ENCODE assay signal across 20 mouse cellular contexts in the genomic region with DNA sequence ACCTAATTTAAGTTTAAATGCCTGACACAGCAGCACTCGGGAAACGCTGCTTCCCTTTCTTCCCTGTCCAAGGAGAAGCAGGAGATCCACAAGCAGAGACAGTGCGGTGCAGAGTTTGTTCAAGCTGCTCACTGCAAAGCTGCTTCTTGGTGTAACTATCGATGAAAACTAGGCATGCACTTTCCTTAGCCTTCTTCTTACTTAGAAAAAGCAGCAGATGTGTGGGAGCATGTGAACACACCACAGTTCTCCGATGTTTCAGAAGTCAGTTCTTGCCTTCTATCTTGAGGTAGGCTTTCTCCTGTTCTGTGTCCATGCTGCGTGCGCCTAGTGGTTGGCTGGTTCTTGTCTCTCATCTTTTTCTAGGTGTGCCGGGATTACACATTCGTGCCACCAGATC. TPM values are rescaled to one million over a fixed set of nuclear protein-coding genes. Genes with fewer than 3 reads are reported as not detected.
DNase-seq lines count a peak whose midpoint lies in the region; ATAC-seq and TF ChIP-seq lines count a peak whose summit lies in the region.
"Had no signal": no experiment of that assay in that cellular context is flagged by ENCODE, and none has a peak within 500 bp of the region (broad histone marks: within the 10 kb centered on the region; RNA-seq: fewer than 3 reads in every experiment).

No protein-coding gene starts in this region.

- ATAC-seq in heart, embryonic 12.5 days (ENCODE audit: insufficient number of reproducible peaks, low FRiP score), result no peak
- no peak for ATAC-seq in midbrain, embryonic 11.5 days (ENCODE audit: low FRiP score)
- ATAC-seq: forebrain, embryonic 13.5 days; forebrain, embryonic 15.5 days had no signal

- H3K36me3 ChIP-seq in heart, embryonic 12.5 days, result no peaks in the 10 kb centered on the region
- no peaks in the 10 kb centered on the region; the same call in 1 of the 2 replicates for H3K36me3 ChIP-seq in midbrain, embryonic 11.5 days (ENCODE audit: control insufficient read depth, insufficient read depth, low read length)
- H3K36me3 ChIP-seq in midbrain, embryonic 10.5 days, result peaks cover 21% of the 10 kb centered on the region
- H3K36me3 ChIP-seq: embryonic facial prominence, embryonic 12.5 days had no signal

- DNase-seq in heart, adult 11 months, result peak; percentile 65
- DNase-seq in layer of hippocampus, adult 2 months (ENCODE audit: low spot score in 2 of 2), result no peak
- no peak for DNase-seq in layer of hippocampus, postnatal 25 days (ENCODE audit: extremely low spot score in 1 of 2, low spot score in 1 of 2)
- peak; percentile 49 for DNase-seq in midbrain, embryonic 11.5 days (ENCODE audit: low spot score, missing footprints)
- DNase-seq in midbrain, embryonic 10.5 days (ENCODE audit: low spot score), result no peak
- peak; percentile 60 for DNase-seq in brain, adult 2 months (ENCODE audit: low read depth, low spot score)
- DNase-seq in left cerebral cortex, postnatal 10 days (ENCODE audit: extremely low spot score in 1 of 2, low spot score in 2 of 2), result no peak
- DNase-seq: adrenal gland, adult 2 months; adrenal gland, postnatal 10 days; adrenal gland, postnatal 25 days; cerebellum, adult 11-12 months; cerebellum, adult 2 months; cerebellum, adult 9-10 months; cerebellum, postnatal 10 days; cerebellum, postnatal 25 days had no signal

- no peak for TF ChIP-seq CTCF in layer of hippocampus, adult 2 months (conservative IDR thresholded peaks at IDR 0.05)

- H3K27ac ChIP-seq in heart, embryonic 12.5 days (ENCODE audit: poor library complexity, severe bottlenecking), result no peak overlapping the region
- peak overlapping the region; percentile 80; the same call in 1 of the 2 replicates for H3K27ac ChIP-seq in layer of hippocampus, adult 2 months
- H3K27ac ChIP-seq in midbrain, embryonic 11.5 days (ENCODE audit: low read depth, low read length), result no peak overlapping the region
- no peak overlapping the region for H3K27ac ChIP-seq in midbrain, embryonic 10.5 days (replicated peaks)
- H3K27ac ChIP-seq: embryonic facial prominence, embryonic 10.5 days; embryonic facial prominence, embryonic 12.5 days; forebrain, embryonic 13.5 days; forebrain, embryonic 15.5 days had no signal

- no peak overlapping the region for H3K4me2 ChIP-seq in heart, embryonic 12.5 days
- no peak overlapping the region for H3K4me2 ChIP-seq in midbrain, embryonic 11.5 days
- H3K4me2 ChIP-seq: embryonic facial prominence, embryonic 12.5 days; forebrain, embryonic 13.5 days; forebrain, embryonic 15.5 days had no signal

- intact Hi-C loops in left cerebral cortex, postnatal 10 days (cut with DNase I), result loop anchor here (5.0 kb wide), 1 partner anchor 131 kb away; no protein-coding TSS in a partner anchor

- H3K9ac ChIP-seq in heart, embryonic 12.5 days, result no peak overlapping the region
- H3K9ac ChIP-seq in midbrain, embryonic 11.5 days (ENCODE audit: low read length), result no peak overlapping the region
- H3K9ac ChIP-seq: embryonic facial prominence, embryonic 12.5 days; forebrain, embryonic 13.5 days; forebrain, embryonic 15.5 days had no signal

- 0 out of 2 replicates have a peak, but pooled peaks cover 3% of the 10 kb centered on the region for H3K27me3 ChIP-seq in heart, embryonic 12.5 days (replicated peaks)
- H3K27me3 ChIP-seq in midbrain, embryonic 11.5 days (ENCODE audit: control insufficient read depth, insufficient read depth, low read length), result no peaks in the 10 kb centered on the region
- H3K27me3 ChIP-seq in midbrain, embryonic 10.5 days (ENCODE audit: low read depth, poor library complexity, severe bottlenecking), result no peaks in the 10 kb centered on the region
- H3K27me3 ChIP-seq: embryonic facial prominence, embryonic 12.5 days; forebrain, embryonic 13.5 days; forebrain, embryonic 15.5 days had no signal

- H3K9me3 ChIP-seq in heart, embryonic 12.5 days (replicated peaks), result no peaks in the 10 kb centered on the region
- H3K9me3 ChIP-seq in midbrain, embryonic 11.5 days (ENCODE audit: control insufficient read depth, low read length), result no peaks in the 10 kb centered on the region
- H3K9me3 ChIP-seq in midbrain, embryonic 10.5 days (replicated peaks), result no peaks in the 10 kb centered on the region
- H3K9me3 ChIP-seq: embryonic facial prominence, embryonic 10.5 days; embryonic facial prominence, embryonic 12.5 days; forebrain, embryonic 13.5 days; forebrain, embryonic 15.5 days had no signal

- WGBS in heart, embryonic 12.5 days, result 77% methylated on average over 9 of the region's 9 CpGs
- 92% methylated on average over 9 of the region's 9 CpGs for WGBS in midbrain, embryonic 11.5 days
- WGBS in midbrain, embryonic 10.5 days, result 92% methylated on average over 9 of the region's 9 CpGs

- H3K4me1 ChIP-seq in heart, embryonic 12.5 days (replicated peaks), result 0 out of 2 replicates have a peak, but pooled peaks cover 5% of the 10 kb centered on the region
- peaks cover 5% of the 10 kb centered on the region; the same call in 1 of the 2 replicates for H3K4me1 ChIP-seq in midbrain, embryonic 11.5 days (ENCODE audit: control insufficient read depth, insufficient read depth, low read length)
- H3K4me1 ChIP-seq in midbrain, embryonic 10.5 days, result peaks cover 22% of the 10 kb centered on the region

- no peak overlapping the region for H3K4me3 ChIP-seq in heart, embryonic 12.5 days
- no peak overlapping the region for H3K4me3 ChIP-seq in layer of hippocampus, adult 2 months
- H3K4me3 ChIP-seq in midbrain, embryonic 11.5 days (ENCODE audit: low read depth, low read length), result no peak overlapping the region
- no peak overlapping the region for H3K4me3 ChIP-seq in midbrain, embryonic 10.5 days
- H3K4me3 ChIP-seq: embryonic facial prominence, embryonic 10.5 days; embryonic facial prominence, embryonic 12.5 days; forebrain, embryonic 13.5 days; forebrain, embryonic 15.5 days had no signal

RNA-seq across cellular contexts. Expression of a gene that starts 46.5 kb away (rescaled TPM):
- polyA plus RNA-seq in heart, embryonic 12.5 days (2016; fragmentation: Nextera tagmentation; extraction: Ambion mirVana), result 25.6 and 26.1 TPM in 2 replicates
- 10 to 100 TPM; 26.2 to 33.3 TPM for total RNA-seq in layer of hippocampus, adult 2 months (2021)
- 10 to 100 TPM; 35.4 to 41.6 TPM for total RNA-seq in layer of hippocampus, postnatal 25 days (2021)
- 119 and 129 TPM in 2 replicates for polyA plus RNA-seq in midbrain, embryonic 11.5 days (2014; fragmentation: Nextera tagmentation; extraction: Ambion mirVana)
- polyA plus RNA-seq in midbrain, embryonic 10.5 days (2016; fragmentation: Nextera tagmentation; extraction: Ambion mirVana), result 77.7 and 85.5 TPM in 2 replicates
- 10 to 100 TPM; 63.5 to 70.4 TPM for total RNA-seq in left cerebral cortex, postnatal 10 days (2021)

Comparison
In these comparisons a context has a peak if more than half of its experiments do, and no peak if none do; other contexts are left out.
1. DNase-seq: peak in heart, adult 11 months (single experiment), midbrain, embryonic 11.5 days (single experiment) and brain, adult 2 months (single experiment); none in layer of hippocampus, adult 2 months (0 of 2), layer of hippocampus, postnatal 25 days (0 of 2), midbrain, embryonic 10.5 days (single experiment) and left cerebral cortex, postnatal 10 days (0 of 2).